Mouse (Mus musculus): Measurements from ENCODE around the gene Hnrnph1. TPM values are rescaled to one million over a fixed set of nuclear protein-coding genes. Genes with fewer than 3 reads are reported as not detected.

The Hnrnph1 gene
- total and polyA plus RNA-seq, 3 experiments, result 239 to 829 (median 428) TPM

- no peaks in the 10 kb centered on the region for H3K9me3 ChIP-seq (replicated peaks; ENCODE audit: low read length)
- peaks cover 19 to 35% of the 10 kb centered on the region in 2 experiments for H3K36me3 ChIP-seq (replicated peaks in 1 of 2; ENCODE audit: control insufficient read depth in 1 of 2, insufficient read depth in 1 of 2, low read length in 1 of 2)
- H3K79me2 ChIP-seq (replicated peaks; ENCODE audit: control insufficient read depth, extremely low read depth, insufficient read depth, poor library complexity, severe bottlenecking), result peaks cover 4% of the 10 kb centered on the region; the same call in 1 of the 2 replicates
- H3K4me3 ChIP-seq (replicated peaks in 1 of 3; ENCODE audit: low read depth in 2 of 3, low read length in 2 of 3, poor library complexity in 1 of 3), result no peak overlapping the region
- H3K27ac ChIP-seq (ENCODE audit: insufficient read depth, low read depth), result no peak overlapping the region
- H3K4me1 ChIP-seq (ENCODE audit: control insufficient read depth in 1 of 2, insufficient read depth in 2 of 2), result peaks cover 2 to 61% of the 10 kb centered on the region in 2 experiments; a peak in 3 of 4 replicates
- H3K27me3 ChIP-seq (replicated peaks), result no peaks in the 10 kb centered on the region
- dilution Hi-C loops (cut with MboI; ENCODE audit: extremely low pct_ligation_motif_present, extremely low pct_unique_long_range_greater_than_20kb, low sequenced_read_pairs), result no loop called here
- no peak for TF ChIP-seq JUN (IDR thresholded peaks at IDR 0.05; ENCODE audit: insufficient read depth, low read depth, low read length)
- no peak for TF ChIP-seq ETS1 (conservative IDR thresholded peaks at IDR 0.05; ENCODE audit: low read depth, low read length)
- no peak for TF ChIP-seq NELFE (IDR thresholded peaks at IDR 0.05; ENCODE audit: low read depth, low read length)
- no peak for TF ChIP-seq POLR2AphosphoS2 (IDR thresholded peaks at IDR 0.05; ENCODE audit: low read depth, low read length)
- no peak for TF ChIP-seq UBTF (IDR thresholded peaks at IDR 0.05; ENCODE audit: low read depth, low read length)
- TF ChIP-seq CHD2 (IDR thresholded peaks at IDR 0.05; ENCODE audit: low read length), result no peak
- no peak for TF ChIP-seq ZNF384 (IDR thresholded peaks at IDR 0.05; ENCODE audit: low read depth, low read length)
- TF ChIP-seq MXI1 (IDR thresholded peaks at IDR 0.05; ENCODE audit: low read depth, low read length), result no peak
- in situ Hi-C loops (cut with MboI; ENCODE audit: low pct_ligation_motif_present, low pct_unique_long_range_greater_than_20kb, low sequenced_read_pairs), result no loop called here
- no peak overlapping the region for H3K9ac ChIP-seq (ENCODE audit: insufficient read depth, low read depth)
- no peak overlapping the region for H3K4me2 ChIP-seq (ENCODE audit: insufficient read depth, low read depth, poor library complexity, severe bottlenecking)
- DNase-seq (ENCODE audit: extremely low read depth), result no peak
Observed at GRCm38 (mm10) chr11:50421934-50422780, 45.4 kb downstream of the Hnrnph1 start.

GRCm38 (mm10) chr11:50426056-50426455, 49.3 kb downstream of the Hnrnph1 start:
- Histone ChIP-seq H3K9ac (ENCODE audit: insufficient read depth, low read depth) (no peak overlapping the region), H3K27me3 (replicated peaks) (no peaks in the 10 kb centered on the region), H3K27ac (ENCODE audit: insufficient read depth, low read depth) (no peak overlapping the region), H3K4me1 (ENCODE audit: control insufficient read depth in 1 of 2, insufficient read depth in 2 of 2) (peaks cover 6 to 74% of the 10 kb centered on the region in 2 experiments; a peak in 3 of 4 replicates), H3K79me2 (replicated peaks; ENCODE audit: control insufficient read depth, extremely low read depth, insufficient read depth, poor library complexity, severe bottlenecking) (peaks cover 4% of the 10 kb centered on the region; the same call in 1 of the 2 replicates), H3K36me3 (replicated peaks in 1 of 2; ENCODE audit: control insufficient read depth in 1 of 2, insufficient read depth in 1 of 2, low read length in 1 of 2) (peaks cover 3 to 12% of the 10 kb centered on the region in 2 experiments), H3K4me2 (ENCODE audit: insufficient read depth, low read depth, poor library complexity, severe bottlenecking) (no peak overlapping the region), H3K4me3 (replicated peaks in 1 of 3; ENCODE audit: low read depth in 2 of 3, low read length in 2 of 3, poor library complexity in 1 of 3) (no peak overlapping the region), H3K9me3 (replicated peaks; ENCODE audit: low read length) (no peaks in the 10 kb centered on the region)
- dilution Hi-C loops (cut with MboI; ENCODE audit: extremely low pct_ligation_motif_present, extremely low pct_unique_long_range_greater_than_20kb, low sequenced_read_pairs), result no loop called here
- no peak for DNase-seq (ENCODE audit: extremely low read depth)
- TF ChIP-seq EP300 (IDR thresholded peaks at IDR 0.05; ENCODE audit: low read length) (no peak), MXI1 (IDR thresholded peaks at IDR 0.05; ENCODE audit: low read depth, low read length) (no peak), ELF1 (IDR thresholded peaks at IDR 0.05; ENCODE audit: low read depth, low read length) (no peak), E2F4 (IDR thresholded peaks at IDR 0.05; ENCODE audit: insufficient replicate concordance, low read depth, low read length) (no peak), USF2 (conservative IDR thresholded peaks at IDR 0.05; ENCODE audit: low read depth, low read length) (no peak), BHLHE40 (IDR thresholded peaks at IDR 0.05; ENCODE audit: low read depth, low read length) (no peak), CHD2 (IDR thresholded peaks at IDR 0.05; ENCODE audit: low read length) (no peak), ZNF384 (IDR thresholded peaks at IDR 0.05; ENCODE audit: low read depth, low read length) (no peak), POLR2AphosphoS2 (IDR thresholded peaks at IDR 0.05; ENCODE audit: low read depth, low read length) (no peak), PAX5 (IDR thresholded peaks at IDR 0.05; ENCODE audit: low read length) (no peak), RCOR1 (conservative IDR thresholded peaks at IDR 0.05; ENCODE audit: low read depth, low read length) (no peak), CHD1 (IDR thresholded peaks at IDR 0.05; ENCODE audit: low read depth, low read length) (no peak), TCF12 (IDR thresholded peaks at IDR 0.05; ENCODE audit: low read depth, low read length) (no peak), USF1 (IDR thresholded peaks at IDR 0.05; ENCODE audit: low read depth, low read length) (no peak), ETS1 (conservative IDR thresholded peaks at IDR 0.05; ENCODE audit: low read depth, low read length) (no peak)
- in situ Hi-C loops (cut with MboI; ENCODE audit: low pct_ligation_motif_present, low pct_unique_long_range_greater_than_20kb, low sequenced_read_pairs), result no loop called here

All from CH12.LX (cell line).